Mouse (Mus musculus) liver, postnatal 0 days (tissue): ENCODE measurements around the gene Tdp2. TPM values are rescaled to one million over a fixed set of nuclear protein-coding genes. Genes with fewer than 3 reads are reported as not detected.
A peak's percentile ranks its signal among the peaks of the same experiment; 100 is the strongest.

Source experiments
- ATAC-seq: fragments of 200-750 bp; cut with Nextera tagmentation; 2 replicates; pipeline ENCODE4 v1.8.0; 2017; ENCODE audit warnings: mild to moderate bottlenecking, moderate library complexity
- DNase-seq: peaks from one replicate; pipeline ENCODE4 v3.0.0-alpha.2; 2016
- H3K27ac ChIP-seq: fragments of 300-500 bp; sonication (generic); 2 replicates; pipeline ENCODE4 v1.5.1; 2014; ENCODE audit warnings: antibody characterized with exemption, moderate library complexity, mild to moderate bottlenecking, low read depth
- H3K27me3 ChIP-seq: fragments of 300-500 bp; sonication (generic); 2 replicates; pipeline ENCODE4 v1.6.1; 2014; ENCODE audit warnings: low read length, control low read depth, mixed read lengths; ENCODE audit not compliant: insufficient read depth
- H3K36me3 ChIP-seq: fragments of 300-500 bp; sonication (generic); replicated peaks from 2 replicates; pipeline ENCODE4 v1.6.1; 2014; ENCODE audit warnings: mild to moderate bottlenecking, control low read depth, low read length, moderate library complexity, mixed read lengths; ENCODE audit not compliant: insufficient read depth
- H3K4me1 ChIP-seq: fragments of 300-500 bp; sonication (generic); 2 replicates; pipeline ENCODE4 v1.6.1; 2014; ENCODE audit warnings: antibody characterized with exemption, mild to moderate bottlenecking, control low read depth; ENCODE audit not compliant: insufficient read depth
- H3K4me2 ChIP-seq: fragments of 300-500 bp; sonication (generic); 2 replicates; pipeline ENCODE4 v1.6.1; 2014; ENCODE audit warnings: low read depth, mild to moderate bottlenecking, low read length, moderate library complexity, mixed read lengths
- H3K4me3 ChIP-seq: fragments of 300-500 bp; sonication (generic); 2 replicates; pipeline ENCODE4 v1.5.1; 2014; ENCODE audit warnings: low read depth, low read length
- H3K9ac ChIP-seq: fragments of 300-500 bp; sonication (generic); replicated peaks from 2 replicates; pipeline ENCODE4 v1.6.1; 2014; ENCODE audit warnings: mild to moderate bottlenecking, moderate library complexity
- H3K9me3 ChIP-seq: fragments of 300-500 bp; sonication (generic); 2 replicates; pipeline ENCODE4 v1.6.1; 2016; ENCODE audit warnings: mild to moderate bottlenecking, control low read depth, low read length, mixed read lengths
- CTCF ChIP-seq: sonication (generic); IDR thresholded peaks from 2 replicates; pipeline ENCODE4 v1.5.1; 2016; ENCODE audit warnings: antibody characterized with exemption, low read depth
- EP300 ChIP-seq: IDR thresholded peaks from 2 replicates; pipeline ENCODE4 v1.6.1; 2016; ENCODE audit warnings: antibody characterized with exemption, low read depth, mild to moderate bottlenecking
- WGBS: fragments of 180-500 bp; shearing (Covaris S2); extraction: QIAGEN DNeasy Blood & Tissue Kit; methylation state at CpG from one replicate; pipeline ENCODE4 v1.1.7; 2014; ENCODE audit not compliant: insufficient replicate concordance; 5-methylcytosine and 5-hydroxymethylcytosine counted together
- polyA plus RNA-seq: library from polyadenylated mRNA; unstranded; fragments of >200 nt; fragmentation: Nextera tagmentation; extraction: Ambion mirVana; gene quantifications from 2 replicates; pipeline ENCODE4 v1.2.1, GENCODE M21; 2015

Tdp2 gene
- polyA plus RNA-seq, 1 experiment from 2014 or later, result 18.3 TPM

GRCm38 (mm10) chr13:24798686-24799085, 32.8 kb upstream of the Tdp2 start:
- ATAC-seq, result no peak
- Histone ChIP-seq H3K9ac (no peak overlapping the region), H3K9me3 (no peaks in the 10 kb centered on the region), H3K27ac (no peak overlapping the region), H3K4me3 (no peak overlapping the region), H3K4me1 (peaks cover 7% of the 10 kb centered on the region), H3K4me2 (no peak overlapping the region), H3K27me3 (no peaks in the 10 kb centered on the region), H3K36me3 (no peaks in the 10 kb centered on the region)
- 88% methylated on average over 4 of the region's 4 CpGs for WGBS
- no peak for DNase-seq
- TF ChIP-seq CTCF (no peak), EP300 (no peak)

- Histone ChIP-seq H3K27ac (peak overlapping the region; percentile 89; the same call in 1 of the 2 replicates), H3K4me3 (peak overlapping the region; percentile 88; the same call in 1 of the 2 replicates), H3K36me3 (no peaks in the 10 kb centered on the region), H3K27me3 (no peaks in the 10 kb centered on the region), H3K4me1 (peaks cover 11% of the 10 kb centered on the region), H3K4me2 (peak overlapping the region; percentile 78), H3K9me3 (no peaks in the 10 kb centered on the region), H3K9ac (peak overlapping the region; percentile 74)
- DNase-seq, result no peak
- WGBS, result 71% methylated on average over 5 of the region's 5 CpGs
- ATAC-seq, result no peak
- TF ChIP-seq CTCF, result no peak
- no peak for TF ChIP-seq EP300
Observed at GRCm38 (mm10) chr13:24799378-24799777, 32.1 kb upstream of the Tdp2 start.

DNA sequence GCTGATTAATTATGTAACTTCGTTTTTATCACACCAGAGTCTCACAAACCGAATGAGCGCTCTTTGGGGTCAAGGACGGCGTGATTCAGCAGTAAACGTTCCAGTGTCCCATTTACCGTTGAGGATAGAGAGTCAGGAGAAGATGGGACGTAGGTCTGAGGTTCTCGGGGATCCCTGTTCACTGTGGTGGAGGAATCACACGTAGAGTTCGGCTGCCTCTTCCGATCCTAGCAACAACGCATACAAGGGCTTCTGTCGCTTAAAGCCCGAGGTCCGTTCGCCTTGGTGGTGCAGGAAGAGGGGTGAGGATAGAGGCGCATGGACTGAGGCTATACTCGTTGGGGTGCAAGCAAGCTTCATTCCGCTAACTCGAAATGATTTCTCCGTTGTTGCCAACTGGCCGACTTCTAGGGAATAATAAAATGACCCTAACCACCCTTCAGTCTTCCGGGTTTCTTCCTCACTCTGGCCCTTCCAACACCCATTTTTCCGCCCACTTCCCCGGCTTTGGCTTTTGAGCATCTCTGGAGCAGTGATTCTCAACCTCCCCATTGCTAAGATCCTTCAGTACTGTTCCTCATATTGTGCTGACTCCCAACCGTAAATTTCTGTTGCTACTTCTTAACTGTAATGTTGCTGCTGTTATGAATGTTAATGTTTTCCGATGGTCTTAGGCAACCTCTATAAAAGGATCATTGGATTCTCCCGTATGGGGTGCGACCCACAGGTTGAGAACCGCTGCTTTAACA, 31.4 kb upstream of the Tdp2 start:
- Histone ChIP-seq H3K36me3 (peaks cover 4% of the 10 kb centered on the region), H3K27ac (peak overlapping the region; percentile 89), H3K27me3 (no peaks in the 10 kb centered on the region), H3K4me3 (peak overlapping the region; percentile 88), H3K9me3 (no peaks in the 10 kb centered on the region), H3K9ac (peak overlapping the region; percentile 74), H3K4me1 (peaks cover 14% of the 10 kb centered on the region), H3K4me2 (peak overlapping the region; percentile 78)
- ATAC-seq, result peak; percentile 3; the same call in 1 of the 2 replicates
- DNase-seq, result peak; percentile 53
- WGBS, result 1% methylated on average over 31 of the region's 31 CpGs
- TF ChIP-seq EP300 (no peak), CTCF (no peak)

DNA sequence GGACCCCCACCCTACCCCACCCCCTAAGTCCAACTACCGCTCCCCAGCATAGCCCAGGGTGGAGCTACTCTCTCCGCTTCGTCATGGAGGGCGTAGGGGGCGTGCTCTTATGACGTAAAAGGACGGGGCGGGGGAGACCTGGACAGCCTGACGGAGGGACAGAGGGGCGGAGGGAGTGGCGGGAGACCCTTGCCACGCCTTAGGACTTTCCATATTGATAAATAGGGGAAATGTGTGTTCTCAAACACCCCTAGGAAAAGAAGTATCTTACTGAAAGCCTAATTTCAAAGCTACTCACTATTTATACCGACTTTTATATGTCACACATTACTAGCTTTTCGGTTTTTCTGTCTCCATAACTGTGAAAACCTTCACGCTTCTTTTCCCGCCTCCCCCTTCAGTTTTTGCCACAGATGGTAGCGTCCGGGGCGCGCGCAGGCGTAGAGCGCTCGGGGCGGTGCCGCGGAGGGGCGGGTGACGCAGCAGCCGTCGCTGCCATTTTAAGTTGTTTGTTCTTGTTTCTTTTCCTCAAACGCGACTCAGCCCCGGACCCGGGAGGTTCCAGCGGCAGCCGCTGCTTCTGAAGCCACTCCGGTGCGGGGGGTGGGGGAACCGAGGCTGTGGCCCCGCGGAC, 30.7 kb upstream of the Tdp2 start:
- Histone ChIP-seq H3K4me3 (peak overlapping the region; percentile 88), H3K9ac (peak overlapping the region; percentile 97), H3K27ac (peak overlapping the region; percentile 99), H3K27me3 (no peaks in the 10 kb centered on the region), H3K36me3 (peaks cover 11% of the 10 kb centered on the region), H3K4me2 (peak overlapping the region; percentile 87), H3K9me3 (no peaks in the 10 kb centered on the region), H3K4me1 (peaks cover 18% of the 10 kb centered on the region)
- DNase-seq, result peak; percentile 99
- WGBS, result under 1% methylated on average over 42 of the region's 42 CpGs
- peak; percentile 95 for ATAC-seq
- TF ChIP-seq CTCF (peak; percentile 25; the same call in 1 of the 2 replicates), EP300 (peak; percentile 85; the same call in 1 of the 2 replicates)

DNA sequence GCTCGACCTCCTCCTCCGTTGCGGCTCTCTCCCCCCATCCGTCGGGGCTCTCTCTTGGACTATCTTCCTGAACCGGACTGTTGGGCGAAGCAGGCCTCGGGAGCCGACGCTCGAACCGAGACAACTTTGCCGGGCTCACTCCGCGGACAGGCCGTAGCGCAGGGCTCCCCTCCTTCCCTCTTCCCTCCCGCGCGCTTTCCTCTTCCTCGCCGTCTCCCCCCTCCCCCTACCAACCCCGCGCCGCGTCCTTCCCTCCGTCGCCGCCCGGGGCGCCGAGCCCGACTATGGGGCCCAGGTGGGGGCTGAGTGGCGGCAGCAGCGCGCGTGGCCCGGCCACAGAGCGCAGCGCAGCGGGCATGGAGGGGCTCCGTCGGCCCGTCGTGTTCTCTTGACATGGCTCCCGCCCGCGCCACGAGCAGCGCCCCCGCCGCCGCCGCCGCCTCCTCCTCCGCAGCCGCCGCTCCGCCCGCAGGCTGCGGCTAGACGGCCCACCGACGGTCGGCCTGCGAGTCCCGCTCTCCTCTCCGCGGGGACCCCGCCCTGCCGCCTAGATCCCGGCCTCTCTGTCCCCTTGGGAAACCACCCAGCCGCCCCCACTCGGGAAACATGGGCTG, 30.1 kb upstream of the Tdp2 start, which contains the start of gene BC005537:
TSS of gene BC005537 (plus strand) at position 350 of the 614 bp plus-strand sequence.
- Histone ChIP-seq H3K9me3 (no peaks in the 10 kb centered on the region), H3K27me3 (no peaks in the 10 kb centered on the region), H3K27ac (peak within 1 kb of the TSS; percentile 99), H3K36me3 (peaks cover 16% of the 10 kb centered on the region), H3K4me2 (peak within 1 kb of the TSS; percentile 87), H3K4me1 (peaks cover 18% of the 10 kb centered on the region), H3K9ac (peak within 1 kb of the TSS; percentile 97), H3K4me3 (peak within 1 kb of the TSS; percentile 88)
- peak; percentile 49 for ATAC-seq
- peak; percentile 76 for DNase-seq
- TF ChIP-seq CTCF (no peak; the same call in 1 of the 2 replicates), EP300 (no peak)
- WGBS, result 1% methylated on average over 63 of the region's 74 CpGs

DNA sequence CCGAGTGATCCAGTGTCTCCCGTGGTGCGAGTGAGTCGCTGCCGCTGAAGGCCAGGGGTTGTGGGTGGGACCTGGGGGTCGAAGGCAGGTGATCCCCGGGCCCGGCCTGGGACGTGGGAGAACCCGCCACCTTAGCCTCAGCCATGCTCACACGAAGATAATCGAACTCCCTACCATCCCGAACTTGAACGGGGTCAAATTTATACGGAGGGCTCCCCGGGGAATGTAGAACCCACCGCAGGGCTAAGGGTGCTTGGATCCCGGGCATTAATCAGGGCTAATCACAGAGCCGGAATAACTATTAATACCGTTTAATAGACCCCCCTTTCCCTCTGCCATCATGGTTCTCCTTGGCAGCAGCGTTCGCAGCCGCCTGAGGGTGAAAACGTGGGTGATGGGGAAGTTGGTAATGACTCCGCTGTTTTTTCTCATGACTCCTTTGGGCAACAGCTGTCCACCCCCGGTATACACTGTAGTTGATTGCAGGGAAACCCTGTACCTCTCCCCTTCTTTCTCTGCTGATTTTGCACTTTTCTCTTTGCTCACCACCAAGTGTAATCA, 29.3 kb upstream of the Tdp2 start:
- H3K27ac ChIP-seq, result peak overlapping the region; percentile 99
- no peaks in the 10 kb centered on the region for H3K9me3 ChIP-seq
- peaks cover 22% of the 10 kb centered on the region for H3K36me3 ChIP-seq
- peak; percentile 64 for DNase-seq
- H3K4me3 ChIP-seq, result peak overlapping the region; percentile 88
- TF ChIP-seq EP300 (no peak), CTCF (no peak)
- peaks cover 18% of the 10 kb centered on the region for H3K4me1 ChIP-seq
- H3K9ac ChIP-seq, result peak overlapping the region; percentile 97
- ATAC-seq, result no peak
- H3K4me2 ChIP-seq, result peak overlapping the region; percentile 87
- H3K27me3 ChIP-seq, result no peaks in the 10 kb centered on the region
- WGBS, result under 1% methylated on average over 26 of the region's 26 CpGs
